Mouse (Mus musculus) mature B cell (primary cell): ENCODE data around the gene Mier1.

Experiments used
- in situ Hi-C: fragments of 300-500 bp; cut with MboI; formaldehyde crosslinking; loops from 2 replicates; pipeline ENCODE4 v1.14.3; 2019

The Mier1 gene

DNA sequence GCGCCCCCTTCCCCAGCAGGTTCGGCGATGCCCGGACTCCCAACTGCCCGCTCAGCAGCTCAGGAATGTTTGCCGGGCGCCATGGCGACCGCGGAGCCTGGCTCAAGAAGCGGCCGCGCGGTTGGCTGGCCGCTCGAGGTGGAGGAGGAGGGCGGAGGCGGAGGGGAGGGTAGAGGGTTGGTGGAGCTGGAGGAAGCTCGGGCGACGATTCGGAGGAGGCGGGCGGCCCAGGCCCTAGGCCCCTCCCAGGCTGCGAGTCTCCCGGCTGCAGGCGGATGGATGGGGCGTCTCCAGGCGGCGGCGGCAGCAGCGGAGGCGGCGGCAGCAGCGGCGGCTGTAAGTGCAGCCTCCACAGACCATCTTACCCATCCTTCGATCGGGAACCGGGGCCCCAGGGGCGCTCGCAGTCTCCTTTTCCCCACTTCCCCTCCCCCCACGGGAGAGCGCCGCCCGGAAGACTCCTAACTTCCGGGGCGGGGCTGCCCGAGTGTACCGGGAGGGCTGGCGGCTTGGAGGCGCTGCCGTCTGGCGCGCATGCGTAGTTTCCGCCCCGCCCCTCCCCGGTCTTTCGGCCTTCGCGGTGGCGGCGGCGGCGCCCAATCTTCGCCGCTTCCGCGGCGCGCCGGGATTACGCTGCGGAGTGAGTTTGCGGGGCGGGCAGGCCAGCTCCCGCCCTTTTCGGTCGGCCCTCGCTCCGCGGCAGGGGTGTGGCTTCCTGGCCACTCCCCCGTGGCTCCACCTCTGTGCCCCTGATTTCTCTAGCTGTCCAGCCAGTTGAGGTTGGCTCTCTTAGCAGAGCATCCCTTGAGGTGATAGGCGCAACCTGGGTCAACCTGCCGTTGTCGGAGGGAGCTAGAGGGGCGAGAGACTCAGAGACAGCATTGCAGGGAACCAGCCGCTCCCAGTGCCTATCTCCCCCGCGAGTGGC, at the start of gene Mier1, which contains the start of gene Wdr78:
TSS of gene Mier1 (plus strand) at position 207 of the 928 bp plus-strand sequence.
TSS of gene Wdr78 (minus strand) at position 372 of the 928 bp plus-strand sequence.
- in situ Hi-C loops: loop anchor here (25.0 kb wide), 1 partner anchor 602 kb away; no protein-coding TSS in a partner anchor

DNA sequence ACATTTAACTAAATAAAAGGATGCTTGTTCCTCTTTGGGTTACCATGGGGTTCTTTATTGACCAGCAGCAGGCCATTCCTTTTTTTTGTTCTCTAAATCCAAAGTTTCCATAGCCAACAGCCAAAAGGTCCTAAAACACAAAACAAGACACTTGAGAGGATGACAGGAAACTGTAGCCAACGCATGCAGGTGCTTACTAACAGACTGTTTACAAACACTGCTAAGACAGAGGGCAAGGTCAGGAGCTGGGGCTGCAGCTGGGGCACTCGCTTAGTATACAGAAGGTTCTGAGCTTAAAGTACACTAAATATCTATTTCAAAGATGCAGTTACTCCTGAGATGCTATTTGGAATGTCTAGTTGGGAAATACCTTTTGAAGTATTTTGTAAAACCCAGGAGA, 49.8 kb upstream of the Mier1 start:
- in situ Hi-C loops: no loop called here

- in situ Hi-C loops: no loop called here
Observed at GRCm38 (mm10) chr4:103064976-103065375, 49.2 kb upstream of the Mier1 start.

DNA sequence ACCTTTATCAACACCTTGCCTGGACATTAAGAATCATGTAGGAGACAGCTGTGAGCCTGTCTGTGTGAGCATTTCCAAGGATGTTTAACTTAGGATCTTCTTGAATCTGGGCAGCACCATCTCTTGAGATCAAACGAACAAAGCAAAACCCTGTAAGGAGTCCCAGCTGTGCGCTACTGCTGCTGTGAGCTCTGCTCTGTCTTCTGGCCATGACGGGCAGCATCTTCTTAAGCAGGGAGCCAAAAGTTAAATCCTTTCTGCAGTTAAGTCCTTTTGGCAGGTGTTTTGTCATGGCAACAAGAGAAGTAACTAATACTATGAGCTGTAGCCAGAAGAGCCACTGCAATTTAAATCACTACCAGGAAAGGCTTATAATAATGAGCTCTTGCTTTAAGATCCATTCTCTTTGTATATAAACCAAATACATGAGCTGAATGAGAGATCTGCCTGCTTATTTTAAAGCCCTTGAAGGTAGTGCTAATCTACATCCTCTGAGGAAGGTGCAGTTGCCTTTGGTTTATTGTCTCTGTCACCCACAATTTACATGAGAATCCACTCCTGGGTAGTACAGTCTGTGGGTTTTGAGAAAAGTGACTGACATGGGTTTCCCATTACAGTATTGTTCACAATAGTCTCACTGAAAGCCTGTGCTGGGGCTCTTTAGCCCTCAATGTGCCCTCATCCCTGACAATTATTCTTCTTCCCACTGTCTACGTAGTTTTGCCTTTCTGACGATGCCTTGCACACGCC, 46.1 kb upstream of the Mier1 start:
- in situ Hi-C loops: no loop called here

DNA sequence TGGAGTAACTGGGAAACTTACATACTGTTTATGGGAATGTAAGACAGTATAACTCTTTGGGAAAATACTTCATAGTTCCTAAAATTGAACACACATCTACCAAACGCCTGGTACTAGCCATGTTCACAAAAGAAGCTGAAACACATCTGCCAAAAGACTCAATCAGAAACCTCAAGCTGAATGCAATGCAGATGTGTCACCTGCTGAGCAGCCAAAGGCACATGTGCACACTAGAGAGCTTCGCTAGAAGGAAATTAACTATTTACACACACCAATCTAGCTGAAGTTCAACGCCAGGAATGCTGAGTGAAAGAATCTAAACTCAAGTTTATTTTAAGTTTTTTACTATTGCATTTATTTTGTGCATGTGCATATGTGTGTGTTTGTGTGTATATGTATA, 43.6 kb upstream of the Mier1 start:
- in situ Hi-C loops: no loop called here

GRCm38 (mm10) chr4:103085237-103085636, 29.0 kb upstream of the Mier1 start:
- in situ Hi-C loops: no loop called here

- in situ Hi-C loops: no loop called here
Observed at GRCm38 (mm10) chr4:103095921-103096320, 18.3 kb upstream of the Mier1 start.

- in situ Hi-C loops: no loop called here
Observed at GRCm38 (mm10) chr4:103098532-103098931, 15.7 kb upstream of the Mier1 start.

DNA sequence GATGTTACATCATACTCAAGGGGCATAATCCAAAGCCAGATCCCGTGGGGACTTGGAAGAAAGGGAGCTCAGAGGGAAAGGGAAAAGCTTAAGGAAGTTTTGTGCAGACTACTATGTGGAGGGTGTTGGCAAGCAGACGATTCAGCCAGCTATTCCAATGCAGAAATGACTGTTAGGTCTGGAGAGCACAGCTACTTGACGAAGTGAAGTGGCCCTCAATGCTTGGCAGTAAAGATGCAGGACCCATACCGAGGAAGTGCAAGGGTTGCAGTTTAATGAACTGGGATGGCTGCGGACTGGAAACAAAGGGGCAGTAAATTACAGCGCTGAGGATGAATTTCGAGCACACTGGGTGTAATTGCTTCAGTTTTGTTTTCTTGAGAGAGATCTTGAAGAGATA, 1.5 kb upstream of the Mier1 start:
- in situ Hi-C loops: loop anchor here (25.0 kb wide), 1 partner anchor 600 kb away; no protein-coding TSS in a partner anchor

- in situ Hi-C loops: loop anchor here (25.0 kb wide), 1 partner anchor 601 kb away; no protein-coding TSS in a partner anchor
Observed at GRCm38 (mm10) chr4:103113402-103113801, 788 bp upstream of the Mier1 start.

DNA sequence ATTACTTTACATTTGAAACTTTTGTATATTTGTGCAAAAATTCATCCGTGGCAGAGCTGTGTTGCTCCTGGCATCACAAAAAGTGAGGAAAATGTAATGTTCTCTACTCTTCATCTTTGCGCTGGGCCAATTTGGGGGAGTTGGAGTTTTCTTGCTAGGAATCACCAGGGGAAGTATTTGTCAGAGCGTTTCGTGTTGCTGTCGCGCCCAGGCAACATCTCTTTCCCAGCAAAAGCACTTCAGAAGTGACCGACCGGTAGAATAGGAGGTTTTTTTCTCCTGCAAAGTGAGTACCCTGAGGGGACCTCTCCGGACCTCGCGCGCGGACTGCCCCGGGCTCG, 4.7 kb downstream of the Mier1 start:
- in situ Hi-C loops: loop anchor here (25.0 kb wide), 1 partner anchor 607 kb away; no protein-coding TSS in a partner anchor

DNA sequence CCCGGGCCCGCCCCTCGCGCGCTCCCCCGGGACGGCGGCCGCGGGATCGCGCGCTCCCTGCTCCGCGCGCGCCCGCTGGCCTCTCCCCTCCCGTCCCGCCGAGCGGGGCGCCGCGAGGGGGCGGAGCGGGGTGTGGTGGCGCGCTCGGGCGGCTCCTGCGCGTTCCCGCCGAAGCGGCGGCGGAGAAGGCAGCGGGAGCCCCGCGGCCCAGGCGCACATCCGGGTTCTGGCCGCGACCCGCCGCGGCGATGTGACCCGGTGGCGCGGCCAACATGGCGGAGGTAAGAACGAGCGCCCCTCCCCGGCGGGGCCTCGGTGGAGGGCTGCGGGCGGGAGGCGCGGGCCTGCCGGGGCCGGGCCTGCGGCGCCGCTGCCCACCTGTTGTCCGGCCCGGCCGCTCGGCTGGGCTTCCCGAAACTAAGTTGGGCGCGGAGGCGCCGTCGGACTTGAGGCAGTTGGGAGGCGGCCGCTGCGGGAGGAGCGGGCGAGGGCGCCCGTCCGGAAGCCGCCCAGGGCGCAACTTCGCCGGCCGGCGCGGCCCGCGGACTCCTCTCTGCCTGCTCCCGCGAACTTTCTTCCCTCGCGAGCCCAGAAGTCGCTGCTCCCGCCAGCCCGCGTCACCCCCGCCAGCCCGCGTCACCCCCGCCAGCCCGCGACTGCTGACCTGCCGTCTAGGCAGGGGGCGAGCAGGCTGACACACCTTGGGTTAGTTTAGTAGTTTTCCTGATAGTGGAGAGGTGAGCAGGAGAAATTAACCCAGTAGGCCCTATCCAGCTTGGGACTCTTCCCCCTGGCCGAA, 5.2 kb downstream of the Mier1 start:
- in situ Hi-C loops: loop anchor here (25.0 kb wide), 1 partner anchor 607 kb away; no protein-coding TSS in a partner anchor

DNA sequence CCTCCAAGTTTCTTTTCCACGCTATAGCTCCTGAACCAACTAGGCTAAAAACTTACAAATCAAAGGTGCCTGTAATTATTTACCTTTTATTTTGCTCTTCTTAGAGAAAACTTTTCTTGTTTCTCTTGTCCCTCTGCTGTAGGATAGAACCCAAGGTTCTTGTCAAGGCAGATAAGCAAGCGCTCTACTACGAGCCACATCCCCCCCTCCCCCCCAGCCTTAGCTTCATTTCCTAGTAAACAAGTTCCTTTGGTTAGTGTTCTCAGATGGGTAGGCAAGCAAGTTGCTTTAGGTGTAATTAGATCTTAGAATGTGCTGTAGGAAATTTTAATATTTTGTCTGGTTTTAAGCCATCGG, 5.8 kb downstream of the Mier1 start:
- in situ Hi-C loops: loop anchor here (25.0 kb wide), 1 partner anchor 608 kb away; no protein-coding TSS in a partner anchor

GRCm38 (mm10) chr4:103120395-103120794, 6.2 kb downstream of the Mier1 start:
- in situ Hi-C loops: loop anchor here (25.0 kb wide), 1 partner anchor 608 kb away; no protein-coding TSS in a partner anchor

DNA sequence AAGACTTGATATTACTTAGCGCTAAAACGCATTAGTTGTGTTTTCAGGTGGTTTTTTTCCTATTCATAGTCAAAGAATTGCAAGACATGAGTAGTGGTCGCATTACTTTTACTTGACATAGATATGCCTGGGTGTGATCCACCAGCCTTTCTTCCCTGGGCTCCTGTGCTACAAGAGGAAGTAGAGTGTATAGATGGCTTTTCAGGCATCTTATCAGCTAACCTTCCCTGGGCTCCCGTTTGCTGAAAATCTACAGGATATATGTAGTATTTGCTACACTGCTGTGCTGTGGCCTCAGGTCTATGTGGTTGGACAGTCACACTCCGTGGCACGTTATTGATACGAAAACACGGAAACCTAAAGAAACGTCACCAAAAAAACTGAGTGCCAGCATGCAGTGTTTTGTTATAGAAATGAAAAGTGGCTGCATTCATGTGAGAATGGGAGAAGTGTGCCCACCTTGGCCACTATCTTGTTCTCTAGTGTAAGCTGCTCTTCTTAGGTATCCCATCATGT, 6.7 kb downstream of the Mier1 start:
- in situ Hi-C loops: loop anchor here (25.0 kb wide), 1 partner anchor 609 kb away; no protein-coding TSS in a partner anchor

- in situ Hi-C loops: loop anchor here (25.0 kb wide), 1 partner anchor 611 kb away; no protein-coding TSS in a partner anchor
Observed at GRCm38 (mm10) chr4:103123086-103123485, 8.9 kb downstream of the Mier1 start.

DNA sequence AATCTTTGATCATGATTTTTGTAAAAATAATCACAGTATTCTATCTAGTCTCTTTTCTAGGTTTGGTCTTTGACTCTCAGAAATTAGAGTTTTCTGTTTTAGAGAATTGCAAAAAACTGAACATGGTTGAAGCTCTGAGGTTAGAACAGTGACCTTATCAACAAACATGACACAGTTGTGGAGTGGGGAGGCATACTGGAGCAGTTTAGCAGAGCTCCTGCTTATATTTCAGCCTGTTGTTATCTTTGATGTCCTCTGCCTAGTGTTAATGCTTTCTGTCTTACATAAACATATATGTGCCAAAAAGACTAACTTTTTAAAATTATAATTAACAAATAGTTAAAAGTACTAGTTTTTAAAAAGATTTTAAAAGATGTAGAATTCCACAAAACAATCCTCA, 9.4 kb downstream of the Mier1 start:
- in situ Hi-C loops: loop anchor here (25.0 kb wide), 1 partner anchor 611 kb away; no protein-coding TSS in a partner anchor

GRCm38 (mm10) chr4:103126533-103126932, 12.3 kb downstream of the Mier1 start:
- in situ Hi-C loops: no loop called here

- in situ Hi-C loops: no loop called here
Observed at GRCm38 (mm10) chr4:103136946-103137345, 22.8 kb downstream of the Mier1 start.

GRCm38 (mm10) chr4:103146339-103146738, 32.1 kb downstream of the Mier1 start:
- in situ Hi-C loops: loop anchor here (10.0 kb wide), 1 partner anchor 162 kb away; no protein-coding TSS in a partner anchor

- in situ Hi-C loops: no loop called here
Observed at GRCm38 (mm10) chr4:103151946-103152345, 37.8 kb downstream of the Mier1 start.
